Mouse (Mus musculus): ENCODE data around the gene Tcf20.

- TF ChIP-seq CTCF (IDR thresholded peaks at IDR 0.05; ENCODE audit: low read depth, low read length) (no peak), GATA1 (IDR thresholded peaks at IDR 0.05; ENCODE audit: borderline replicate concordance, low read length) (no peak)
Measured at GRCm38 (mm10) chr15:83007346-83007920, 19.8 kb upstream of the Tcf20 start.
